Mouse (Mus musculus) heart, postnatal 10 days (tissue): ENCODE results near the gene Gm32687. TPM values are rescaled to one million over a fixed set of nuclear protein-coding genes. Genes with fewer than 3 reads are reported as not detected.
"Not testable (repeated sequence)": the region's sequence is repeated elsewhere in the genome, so short reads cannot be mapped to it uniquely, and the experiment has no call there.

Source experiments
- DNase-seq, 2 experiments: peaks; one replicate each; pipeline ENCODE4 v3.0.0; 2021
- intact Hi-C: fragments of 180-260 bp; cut with DNase I; formaldehyde crosslinking; loops from one replicate; pipeline ENCODE4 v1.15.1; 2025
- total RNA-seq, 2 experiments: library from RNA; stranded (reverse); gene quantifications; 2 replicates each; pipeline ENCODE4 v1.2.3; 2021

The Gm32687 gene
- total RNA-seq: 1 to 10 TPM; 2.7 to 3.3 TPM

- peak; percentile 7 to 12 for DNase-seq
- intact Hi-C loops: not testable (repeated sequence)
These were observed at the start of gene Gm32687 for GRCm38 (mm10) chr10:81863409-81864407. Gene Gm32687, plus strand, starts transcription at chr10:81863934.

GRCm38 (mm10) chr10:81846219-81846618 lies 17.5 kb upstream of the Gm32687 start:
- DNase-seq, intact Hi-C loops: not testable (repeated sequence)

DNA sequence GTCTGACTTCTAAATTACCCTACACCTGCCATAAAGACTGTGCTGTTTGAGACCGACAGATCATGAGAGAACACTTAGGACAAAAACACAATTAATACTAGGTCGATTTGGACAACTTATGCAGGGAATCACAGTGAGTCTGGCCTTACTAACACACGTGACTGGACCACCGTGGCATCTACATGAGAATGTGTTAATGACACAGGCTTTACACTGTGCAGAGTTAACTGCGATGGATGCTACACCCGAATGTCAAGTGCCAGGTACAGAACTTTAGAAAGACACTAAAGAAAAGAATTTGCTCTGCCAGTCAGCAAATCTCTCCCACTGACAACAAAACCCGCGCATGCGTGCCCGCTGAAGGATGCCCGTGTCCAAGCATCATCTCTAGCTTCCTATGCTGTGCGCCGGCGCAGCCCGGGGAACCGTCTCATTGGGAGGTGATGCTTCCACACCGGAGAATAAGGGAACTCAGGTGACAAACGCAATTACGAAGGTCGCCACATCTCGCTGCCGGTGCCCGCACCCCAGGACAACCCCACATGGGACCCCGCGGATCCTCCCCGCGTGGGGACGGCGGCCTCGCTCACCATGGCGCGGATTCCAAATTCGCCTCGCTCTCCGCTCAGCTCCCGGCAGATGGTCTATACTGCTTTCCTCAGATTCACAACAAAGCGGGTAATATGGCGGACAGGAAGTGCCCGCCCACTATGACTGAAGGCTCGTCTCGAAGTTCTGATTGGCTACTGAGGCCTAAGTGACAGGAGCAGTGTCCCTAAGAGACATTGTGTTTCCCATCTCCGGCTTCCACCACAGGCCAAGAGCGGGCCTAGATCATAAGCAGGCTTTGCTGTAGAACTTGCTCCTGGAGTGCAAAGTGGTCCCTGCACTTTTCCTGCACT lies 66.4 kb downstream of the Gm32687 start, which contains the start of gene Zfp781:
TSS of gene Zfp781 (minus strand) at position 639 of the 902 bp plus-strand sequence.
- intact Hi-C loops, DNase-seq: not testable (repeated sequence)

Other genes with a start within 250 kb of the Gm32687 start
- gene Sirt6, start 236.1 kb upstream of the Gm32687 start, total RNA-seq: 10 to 100 TPM; 12.8 to 14.2 TPM
- 10 to 100 TPM; 13.9 to 16.6 TPM for gene Ankrd24, start 235.4 kb upstream of the Gm32687 start, total RNA-seq
- gene Gm10778, start 214.9 kb upstream of the Gm32687 start, total RNA-seq: 1 to 10 TPM; 2.7 to 2.9 TPM
- 1 to 10 TPM; 7.2 to 7.7 TPM for gene Zfp433, start 159.1 kb upstream of the Gm32687 start, total RNA-seq
- gene Gm3055, start 92.8 kb upstream of the Gm32687 start, total RNA-seq: 1 to 10 TPM; 2.0 to 3.2 TPM
- 1 to 10 TPM; 1.8 to 2.1 TPM for gene Gm4767, start 51.7 kb upstream of the Gm32687 start, total RNA-seq
- gene Zfp781, start 66.5 kb downstream of the Gm32687 start, total RNA-seq: 1 to 10 TPM; 1.8 to 1.9 TPM
- 10 to 100 TPM in 1 of 2 experiments, 1 to 10 TPM in 1; 6.9 to 10.7 TPM for gene Zfp873, start 184.2 kb downstream of the Gm32687 start, total RNA-seq
- gene BC024063, start 219.4 kb downstream of the Gm32687 start, total RNA-seq: 1 to 10 TPM; 4.2 to 4.7 TPM